Mouse (Mus musculus) limb, embryonic 11.5 days (tissue): ENCODE measurements at regions not wholly inside any gene's neighbourhood (a gene's known extent, or its start where the extent isn't known, plus 50 kb on each side); places are given as distances from the start of the nearest gene placed in this dataset.

ENCODE experiments used
- ATAC-seq: fragments of 200-750 bp; cut with Nextera tagmentation; 2 replicates; pipeline ENCODE4 v1.8.0; 2017; ENCODE audit warnings: low read depth; ENCODE audit not compliant: insufficient number of reproducible peaks, low FRiP score, low TSS enrichment
- DNase-seq: peaks from one replicate; pipeline ENCODE4 v3.0.0-alpha.2; 2015; ENCODE audit warnings: low spot score
- H3K27ac ChIP-seq: fragments of 300-500 bp; sonication (generic); replicated peaks from 2 replicates; pipeline ENCODE4 v1.5.1; 2014; ENCODE audit warnings: low read depth, mild to moderate bottlenecking, low read length
- H3K27me3 ChIP-seq: fragments of 300-500 bp; sonication (generic); 2 replicates; pipeline ENCODE4 v1.6.1; 2014; ENCODE audit warnings: mild to moderate bottlenecking, low read length, mixed read lengths; ENCODE audit not compliant: control insufficient read depth, insufficient read depth
- H3K36me3 ChIP-seq: fragments of 300-500 bp; sonication (generic); 2 replicates; pipeline ENCODE4 v1.6.1; 2014; ENCODE audit warnings: mild to moderate bottlenecking, low read length, moderate library complexity, mixed read lengths; ENCODE audit not compliant: control insufficient read depth, insufficient read depth
- H3K4me1 ChIP-seq: fragments of 300-500 bp; sonication (generic); 2 replicates; pipeline ENCODE4 v1.6.1; 2014; ENCODE audit warnings: low read length, mixed read lengths; ENCODE audit not compliant: control insufficient read depth, insufficient read depth
- H3K4me2 ChIP-seq: fragments of 300-500 bp; sonication (generic); 2 replicates; pipeline ENCODE4 v1.6.1; 2014; ENCODE audit warnings: low read depth, mild to moderate bottlenecking, moderate library complexity; ENCODE audit not compliant: severe bottlenecking
- H3K4me3 ChIP-seq: fragments of 300-500 bp; sonication (generic); 2 replicates; pipeline ENCODE4 v1.5.1; 2014; ENCODE audit warnings: low read depth, low read length
- H3K9ac ChIP-seq: fragments of 300-500 bp; sonication (generic); 2 replicates; pipeline ENCODE4 v1.6.1; 2014; ENCODE audit warnings: mild to moderate bottlenecking, low read length
- H3K9me3 ChIP-seq: fragments of 300-500 bp; sonication (generic); 2 replicates; pipeline ENCODE4 v1.6.1; 2016; ENCODE audit warnings: low read length; ENCODE audit not compliant: control insufficient read depth
- whole genome bisulfite sequencing: fragments of 180-500 bp; shearing (Covaris S2); extraction: QIAGEN DNeasy Blood & Tissue Kit; methylation state at CpG from one replicate; pipeline ENCODE4 v1.1.7; 2014; 5-methylcytosine and 5-hydroxymethylcytosine counted together

DNA sequence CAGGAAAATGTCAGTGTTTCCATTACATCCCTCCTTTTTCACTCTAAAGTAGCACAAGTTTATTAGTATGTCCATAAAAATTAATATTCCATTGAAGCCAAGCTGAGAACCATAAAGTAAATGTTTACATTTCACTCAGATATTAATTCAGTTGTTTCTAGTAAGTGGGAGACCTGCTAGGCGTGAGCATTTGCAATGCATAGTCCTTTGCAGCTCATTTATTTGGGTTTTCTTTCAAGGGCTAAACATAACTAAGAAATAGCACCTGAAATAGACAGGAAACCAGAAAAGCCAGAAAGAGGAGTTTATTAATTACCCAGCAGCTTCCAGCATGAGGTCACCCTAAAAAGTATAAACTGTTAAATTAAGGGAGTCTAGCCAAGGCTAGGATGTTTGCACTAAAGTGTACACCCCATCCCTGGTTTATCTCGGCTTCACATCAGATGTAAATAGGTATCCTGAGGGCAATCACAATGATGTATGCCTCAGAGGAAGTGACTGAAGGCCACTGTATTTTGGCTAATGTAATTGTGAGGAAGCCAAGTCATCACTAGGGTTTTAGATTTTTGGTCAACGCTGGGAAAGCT is 88.8 kb upstream of the Slc5a12 start:
- Histone ChIP-seq H3K4me1 (no peaks in the 10 kb centered on the region), H3K4me2 (no peak overlapping the region), H3K4me3 (no peak overlapping the region), H3K27ac (no peak overlapping the region), H3K27me3 (no peaks in the 10 kb centered on the region), H3K9ac (no peak overlapping the region), H3K9me3 (no peaks in the 10 kb centered on the region), H3K36me3 (no peaks in the 10 kb centered on the region)
- 79% methylated on average over 3 of the region's 3 CpGs for WGBS
- no peak for ATAC-seq
- DNase-seq: no peak

DNA sequence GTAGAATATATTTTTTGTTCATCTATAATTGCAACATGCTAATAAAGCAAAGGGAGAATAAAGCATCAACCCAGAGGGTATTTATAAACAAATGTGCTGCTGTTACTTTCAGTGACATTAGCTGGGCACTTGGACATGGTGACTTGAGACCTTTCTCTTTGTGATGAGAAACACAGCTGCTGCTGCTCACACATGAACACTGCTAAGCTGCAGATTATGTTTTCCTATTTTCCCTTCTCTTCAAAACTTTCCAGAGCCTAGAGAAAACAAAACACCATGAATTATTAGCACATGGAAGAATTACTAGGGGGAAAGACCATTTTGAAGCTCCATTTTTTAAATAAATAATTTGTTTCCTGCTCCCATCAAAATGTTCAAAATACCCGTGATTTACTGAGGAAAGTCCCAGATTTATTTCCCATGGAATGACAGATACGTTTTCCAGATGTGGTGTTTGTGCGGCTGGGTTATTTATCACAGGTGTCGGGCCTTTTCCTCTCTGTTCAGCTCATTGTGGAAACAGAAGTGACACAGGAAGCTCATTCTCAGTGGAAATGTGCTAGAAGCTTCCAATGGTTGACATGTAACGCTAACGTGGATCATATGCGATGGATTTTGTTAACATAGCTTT is 73.8 kb upstream of the Slc5a12 start:
- Histone ChIP-seq H3K4me2 (no peak overlapping the region), H3K27me3 (no peaks in the 10 kb centered on the region), H3K36me3 (no peaks in the 10 kb centered on the region), H3K9me3 (no peaks in the 10 kb centered on the region), H3K9ac (no peak overlapping the region), H3K4me1 (0 out of 2 replicates have a peak, but pooled peaks cover 2% of the 10 kb centered on the region), H3K4me3 (no peak overlapping the region), H3K27ac (0 out of 2 replicates have a peak overlapping the region, but pooled peaks have one; percentile 56)
- peak; percentile 40 for DNase-seq
- ATAC-seq: peak; percentile 70; the same call in 1 of the 2 replicates
- 22% methylated on average over 7 of the region's 7 CpGs for WGBS

DNA sequence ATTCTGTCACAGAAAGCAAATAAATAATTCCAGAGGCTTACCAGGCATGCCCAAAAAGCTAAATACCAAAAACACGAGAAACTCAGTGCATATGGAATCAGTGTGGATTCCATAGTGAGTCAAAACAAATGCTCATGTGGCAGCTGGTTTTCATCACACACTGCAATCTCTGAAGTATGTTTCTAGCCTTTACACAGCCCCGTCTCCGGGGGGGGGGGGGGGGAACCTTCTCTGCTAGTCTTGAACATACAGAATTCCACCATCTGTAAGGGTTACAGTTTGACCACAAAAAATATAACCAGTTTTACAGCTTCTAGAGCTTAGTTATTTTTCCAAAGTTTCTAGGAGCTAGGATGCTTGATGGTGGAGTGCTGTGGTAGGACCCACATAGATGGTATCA is 68.9 kb upstream of the Slc5a12 start:
- Histone ChIP-seq H3K36me3 (no peaks in the 10 kb centered on the region), H3K4me2 (no peak overlapping the region), H3K4me1 (no peaks in the 10 kb centered on the region), H3K27ac (no peak overlapping the region), H3K9me3 (no peaks in the 10 kb centered on the region), H3K27me3 (no peaks in the 10 kb centered on the region), H3K4me3 (no peak overlapping the region), H3K9ac (no peak overlapping the region)
- WGBS: 34% methylated on average over 3 of the region's 3 CpGs
- DNase-seq (peak; percentile 52), ATAC-seq (no peak; the same call in 1 of the 2 replicates)

DNA sequence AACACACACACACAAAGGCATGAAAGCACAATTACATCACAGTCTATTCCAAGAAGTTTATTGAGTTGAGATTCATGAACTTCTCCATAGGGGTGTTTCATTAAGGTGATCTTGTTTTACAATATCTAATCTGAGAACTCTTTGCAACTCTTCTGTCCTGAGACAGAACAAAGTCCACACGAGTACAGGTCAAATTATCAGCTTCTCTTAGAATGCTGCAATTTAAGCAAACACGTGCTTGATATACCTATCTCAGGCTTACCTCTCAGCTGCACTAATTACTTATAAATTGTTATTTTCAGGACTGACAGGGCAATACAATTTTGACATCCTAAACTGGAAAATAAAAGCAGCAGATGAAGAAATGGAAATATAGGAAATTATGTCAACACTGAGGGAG is 57.0 kb upstream of the Slc5a12 start:
- no peak for ATAC-seq
- no peak overlapping the region for H3K4me2 ChIP-seq
- no peak overlapping the region for H3K27ac ChIP-seq
- WGBS: 83% methylated on average over 2 of the region's 2 CpGs
- no peaks in the 10 kb centered on the region for H3K27me3 ChIP-seq
- DNase-seq: no peak
- no peak overlapping the region for H3K4me3 ChIP-seq
- H3K9ac ChIP-seq: no peak overlapping the region
- no peaks in the 10 kb centered on the region for H3K36me3 ChIP-seq
- H3K9me3 ChIP-seq: no peaks in the 10 kb centered on the region
- H3K4me1 ChIP-seq: no peaks in the 10 kb centered on the region

DNA sequence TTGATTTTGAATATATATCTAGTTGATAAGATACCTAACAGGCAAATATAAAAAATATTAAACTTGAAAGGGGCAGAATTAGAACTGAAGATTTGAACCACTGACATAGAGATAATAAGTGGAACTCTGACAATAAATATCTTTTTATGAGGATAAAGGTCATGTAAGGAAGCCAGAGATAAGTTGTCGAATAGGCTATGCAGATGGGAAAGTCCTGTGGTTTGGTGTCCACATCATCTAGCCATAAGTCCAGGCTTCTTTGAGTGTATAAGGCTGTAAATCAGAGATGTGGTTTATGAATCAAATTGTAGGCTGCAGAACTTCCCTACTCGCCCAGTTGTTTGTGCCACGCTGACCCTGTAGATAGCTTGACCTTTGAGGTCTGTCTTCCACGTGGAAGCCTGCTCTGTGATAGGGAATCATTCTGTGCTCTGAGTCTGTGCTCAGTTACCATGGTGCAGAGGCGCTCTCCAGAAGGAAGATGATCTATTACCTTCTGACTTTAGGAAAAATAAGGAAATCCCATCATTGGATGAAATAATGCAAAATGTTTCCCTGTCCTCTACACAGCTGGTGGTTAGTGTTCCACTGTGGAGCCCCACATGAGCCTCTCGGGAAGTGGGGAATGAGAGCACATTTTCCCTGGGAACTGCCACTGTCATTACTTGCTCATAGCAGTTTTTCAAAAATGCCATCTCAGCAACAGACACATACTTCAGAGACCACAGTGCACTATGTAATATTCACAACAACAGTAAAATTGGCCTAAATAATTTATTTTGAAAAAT is 56.3 kb upstream of the Slc5a12 start:
- DNase-seq (no peak), ATAC-seq (peak; percentile 80; the same call in 1 of the 2 replicates)
- no peak overlapping the region for H3K27ac ChIP-seq
- H3K36me3 ChIP-seq: no peaks in the 10 kb centered on the region
- H3K4me1 ChIP-seq: no peaks in the 10 kb centered on the region
- no peak overlapping the region for H3K4me2 ChIP-seq
- H3K4me3 ChIP-seq: no peak overlapping the region
- no peak overlapping the region for H3K9ac ChIP-seq
- WGBS: 70% methylated on average over 6 of the region's 6 CpGs
- no peaks in the 10 kb centered on the region for H3K9me3 ChIP-seq
- no peaks in the 10 kb centered on the region for H3K27me3 ChIP-seq

DNA sequence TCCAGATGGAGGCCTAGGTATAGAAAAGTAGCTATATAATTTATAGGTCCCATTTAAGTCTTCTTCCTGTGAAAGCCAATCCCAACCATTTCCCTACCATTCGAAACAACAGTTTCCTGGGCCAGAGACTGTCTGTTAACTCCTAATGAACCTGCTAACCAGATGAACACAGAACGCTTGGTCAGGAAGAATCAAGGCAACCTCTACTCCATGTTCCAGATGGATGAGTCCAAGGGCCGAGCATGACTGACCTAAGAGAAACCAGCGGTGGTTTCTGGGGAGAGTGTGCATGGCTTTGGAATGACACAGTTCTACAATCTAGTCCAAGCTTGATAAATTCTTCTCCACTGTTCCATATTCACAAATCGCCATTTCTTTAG is 55.8 kb upstream of the Slc5a12 start:
- Histone ChIP-seq H3K27me3 (no peaks in the 10 kb centered on the region), H3K9ac (no peak overlapping the region), H3K4me2 (no peak overlapping the region), H3K4me3 (no peak overlapping the region), H3K27ac (no peak overlapping the region), H3K9me3 (no peaks in the 10 kb centered on the region), H3K4me1 (no peaks in the 10 kb centered on the region), H3K36me3 (no peaks in the 10 kb centered on the region)
- peak; percentile 56; the same call in 1 of the 2 replicates for ATAC-seq
- no peak for DNase-seq
- 83% methylated on average over 5 of the region's 5 CpGs for WGBS
